Mouse (Mus musculus): ENCODE results near the gene Tti1.
"Not testable (repeated sequence)": the region's sequence is repeated elsewhere in the genome, so short reads cannot be mapped to it uniquely, and the experiment has no call there.

Tti1 gene

DNA sequence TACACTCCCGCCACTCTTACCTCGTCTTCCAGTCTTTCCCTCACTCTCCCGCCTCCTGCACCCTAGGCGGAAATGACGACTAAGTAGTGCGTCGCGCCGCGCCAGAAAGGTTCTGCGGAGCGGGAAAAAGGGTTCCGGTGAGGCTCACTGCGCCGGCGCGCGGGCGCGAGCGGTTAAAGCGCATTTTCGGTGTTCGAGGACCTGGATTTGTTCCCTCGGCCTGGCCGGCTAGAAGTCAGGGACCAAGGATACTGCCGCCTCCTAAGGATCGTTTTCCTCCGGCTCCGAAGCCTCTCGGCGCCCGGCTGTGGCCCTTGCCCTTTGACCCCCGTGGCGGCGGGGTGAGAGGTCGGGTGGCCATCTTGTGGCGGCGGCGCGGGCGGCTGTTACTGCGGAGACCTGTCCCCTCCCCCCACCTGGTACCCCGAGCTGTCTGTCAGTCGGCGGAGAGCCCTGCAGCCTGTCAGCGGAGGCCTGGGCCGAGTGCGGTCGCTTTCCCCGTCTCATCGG is at the start of gene Tti1, which contains the start of gene Rprd1b:
Gene Tti1, minus strand, starts transcription at position 80 of the 510 bp plus-strand sequence.
Gene Rprd1b, plus strand, starts transcription at position 144 of the 510 bp plus-strand sequence.
- no peak for DNase-seq (ENCODE audit: extremely low read depth, low read depth, low spot score)

- DNase-seq (ENCODE audit: extremely low read depth, low read depth, low spot score), result no peak
Measured at GRCm38 (mm10) chr2:158077981-158078380, 49.7 kb upstream of the Tti1 start.

GRCm38 (mm10) chr2:158076690-158077089 is 48.5 kb upstream of the Tti1 start:
- DNase-seq (ENCODE audit: extremely low read depth, low read depth, low spot score), result no peak

- no peak for DNase-seq (ENCODE audit: extremely low read depth, low read depth, low spot score)
Measured at GRCm38 (mm10) chr2:158074835-158075234, 46.6 kb upstream of the Tti1 start.

- DNase-seq (ENCODE audit: extremely low read depth, low read depth, low spot score), result no peak
Measured at GRCm38 (mm10) chr2:158071633-158071995, 43.4 kb upstream of the Tti1 start.

DNA sequence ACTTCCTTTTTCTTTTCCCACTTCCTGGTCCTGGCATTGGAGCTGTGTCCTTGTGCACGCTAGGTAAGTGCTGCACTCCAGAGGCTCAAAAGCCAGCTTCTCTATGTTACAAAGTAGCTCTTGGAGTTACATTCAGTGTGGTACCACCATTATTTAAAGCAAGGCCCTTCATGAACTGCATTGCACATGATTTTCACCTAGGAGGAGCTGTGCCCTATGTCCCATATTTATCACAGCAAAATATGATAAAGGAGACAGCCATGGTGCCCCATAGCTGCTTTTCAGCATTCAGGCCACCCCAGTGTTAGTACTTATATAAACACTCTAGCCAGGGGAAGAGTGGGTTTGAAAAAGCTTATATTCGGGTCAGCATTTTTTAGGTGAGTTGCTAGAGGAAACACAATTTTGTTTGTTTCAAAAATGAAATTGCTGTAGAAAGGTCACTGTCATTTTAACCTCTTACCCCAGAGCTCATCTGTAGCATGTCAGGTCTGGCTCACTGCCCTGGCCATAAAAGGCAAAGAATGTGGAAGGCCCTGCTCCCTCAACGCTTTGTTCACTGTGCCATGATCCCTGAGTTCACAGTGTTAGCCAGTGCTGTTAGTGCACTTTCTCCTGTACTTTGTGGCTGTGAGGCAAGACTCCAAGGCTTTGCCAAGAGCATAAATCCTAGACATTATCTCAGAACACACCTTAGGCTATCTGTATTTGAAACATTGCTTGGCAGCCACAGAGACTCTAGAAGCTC is 42.8 kb upstream of the Tti1 start:
- peak; percentile 90 for DNase-seq (ENCODE audit: extremely low read depth, low read depth, low spot score)

DNA sequence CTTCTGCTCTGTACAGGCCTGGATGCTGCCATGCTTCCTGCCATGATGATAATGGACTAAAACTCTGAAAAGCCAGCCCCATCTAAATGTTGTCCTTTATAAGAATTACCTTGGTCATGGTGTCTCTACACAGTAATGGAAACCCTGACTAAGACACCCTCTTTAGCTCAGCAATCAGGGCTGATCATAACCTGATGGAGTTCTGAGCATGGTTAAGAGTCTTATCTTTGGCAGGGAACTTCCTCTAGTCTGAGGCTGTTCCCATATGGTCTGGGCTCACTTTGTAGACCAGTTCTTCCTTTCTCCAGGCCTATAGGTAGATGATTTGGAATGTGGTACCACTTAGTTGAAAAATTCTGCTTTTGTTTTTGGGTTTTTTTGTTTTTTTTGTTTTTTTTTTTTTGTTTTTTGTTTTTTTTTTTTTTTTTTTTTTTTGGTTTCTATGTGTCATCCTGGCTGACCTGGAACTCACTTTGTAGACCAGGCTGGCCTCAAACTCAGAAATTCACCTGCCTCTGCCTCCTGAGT is 40.3 kb upstream of the Tti1 start:
- DNase-seq (ENCODE audit: extremely low read depth, low read depth, low spot score), result no peak

DNA sequence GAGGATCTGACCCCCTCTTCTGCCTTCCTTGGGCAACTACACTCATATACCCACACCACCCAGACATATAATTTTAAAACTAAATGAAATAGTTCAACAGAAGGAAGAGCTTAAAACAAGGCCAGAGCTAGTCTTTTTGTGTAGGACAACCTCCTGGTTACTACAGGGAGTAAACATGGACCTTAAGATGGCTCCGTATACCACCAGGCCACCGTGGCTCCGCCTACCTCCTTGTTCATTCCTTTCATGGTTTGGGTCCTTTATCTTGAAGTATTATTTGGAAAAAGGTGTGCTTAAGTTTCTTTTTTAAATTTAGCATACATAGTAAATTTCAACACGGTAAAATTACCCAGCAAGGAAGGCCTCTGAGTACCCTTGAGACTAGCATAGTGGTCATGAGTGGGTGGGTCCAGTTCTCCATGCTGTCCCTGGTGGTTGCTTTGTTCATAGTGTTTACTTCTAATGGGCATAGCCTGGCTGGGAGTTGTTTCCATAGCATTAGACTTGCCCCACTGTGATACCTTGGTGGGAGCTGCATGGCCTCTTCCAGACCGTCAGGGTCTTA is 39.1 kb upstream of the Tti1 start:
- DNase-seq (ENCODE audit: extremely low read depth, low read depth, low spot score), result no peak

GRCm38 (mm10) chr2:158066456-158066855 is 38.2 kb upstream of the Tti1 start:
- DNase-seq (ENCODE audit: extremely low read depth, low read depth, low spot score), result no peak

DNA sequence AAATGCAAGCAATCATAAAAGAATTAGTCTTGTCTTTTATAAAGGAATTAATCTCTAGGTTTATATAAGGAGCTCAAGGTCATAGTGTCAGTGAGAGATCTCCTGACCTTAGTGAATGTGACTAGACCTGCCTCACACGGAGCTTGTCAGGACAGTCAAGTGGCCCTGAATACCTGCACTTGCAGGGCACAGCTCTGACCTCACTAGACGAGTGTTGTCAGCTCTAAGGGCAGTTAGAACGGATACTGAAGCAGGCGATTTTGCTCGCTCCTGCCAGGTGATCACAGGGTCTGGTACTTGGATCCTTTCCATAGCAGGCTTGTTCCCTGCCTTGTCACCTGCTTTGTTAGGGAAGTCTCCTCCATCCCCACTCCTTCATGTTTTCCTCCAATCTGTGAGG is 36.8 kb upstream of the Tti1 start:
- DNase-seq (ENCODE audit: extremely low read depth, low read depth, low spot score), result no peak

DNA sequence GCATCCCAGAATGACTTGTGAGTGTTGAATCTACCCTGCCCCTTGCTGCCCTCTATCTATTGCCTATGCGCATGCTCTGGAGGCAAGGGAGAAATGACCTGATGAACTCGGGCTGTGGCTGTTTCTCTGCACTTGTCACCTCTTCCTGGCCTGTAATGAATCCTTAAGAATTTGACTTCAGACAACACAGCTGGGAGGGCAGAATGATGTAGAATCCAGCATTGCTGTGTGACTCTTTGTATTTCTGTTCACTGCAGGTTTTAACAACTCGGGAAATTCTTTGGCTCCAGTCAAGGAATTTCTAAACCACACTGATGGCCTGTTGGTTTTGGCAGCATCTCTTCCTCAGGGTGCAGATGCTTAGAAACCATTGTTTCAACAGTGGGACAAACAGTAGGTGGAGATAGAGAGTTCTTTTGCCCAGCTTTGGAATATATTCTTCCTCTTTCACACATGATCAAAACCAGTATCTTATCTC is 36.4 kb upstream of the Tti1 start:
- peak; percentile 82 for DNase-seq (ENCODE audit: extremely low read depth, low read depth, low spot score)

DNA sequence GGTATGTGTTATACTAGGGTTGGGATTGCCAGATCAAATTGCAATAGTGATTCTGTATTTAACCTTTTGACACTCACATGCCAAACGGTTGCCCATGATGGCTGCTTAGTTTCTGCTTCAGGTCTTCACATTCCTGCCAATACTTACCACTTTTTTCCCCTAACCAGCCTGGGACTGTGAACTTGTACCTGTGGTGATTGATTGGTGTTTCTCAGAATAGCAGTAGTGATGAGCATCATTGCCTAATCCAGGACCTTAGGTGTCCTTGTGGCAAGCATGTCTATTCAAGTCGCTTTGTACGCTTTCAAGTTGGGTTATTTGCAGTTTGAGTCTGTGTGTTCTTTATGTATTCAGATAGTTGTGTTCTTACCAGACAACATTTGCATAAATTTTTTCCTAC is 34.8 kb upstream of the Tti1 start:
- DNase-seq (ENCODE audit: extremely low read depth, low read depth, low spot score), result peak; percentile 95

DNA sequence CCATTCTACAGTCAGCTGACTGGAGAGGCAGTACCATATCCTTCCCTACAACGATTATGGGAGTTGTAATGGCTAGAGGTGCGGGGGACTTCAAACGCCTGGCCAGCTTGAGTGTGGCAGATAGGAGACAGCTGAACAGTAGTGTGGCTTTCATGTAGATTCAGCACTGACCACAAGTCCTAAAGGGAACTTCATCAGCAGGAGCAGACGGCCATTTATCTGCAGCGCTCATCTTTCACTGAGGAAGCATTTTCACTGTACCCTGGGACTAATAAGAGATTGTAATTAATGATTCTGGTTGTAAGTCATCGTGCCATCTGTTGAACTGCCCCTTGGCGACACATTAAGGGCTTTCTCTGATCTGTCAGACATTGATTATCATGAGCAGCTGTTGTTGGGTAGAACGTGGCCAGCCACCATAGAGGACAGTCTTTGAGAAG is 31.5 kb upstream of the Tti1 start:
- no peak for DNase-seq (ENCODE audit: extremely low read depth, low read depth, low spot score)

- no peak for DNase-seq (ENCODE audit: extremely low read depth, low read depth, low spot score)
Measured at GRCm38 (mm10) chr2:158058534-158058933, 30.3 kb upstream of the Tti1 start.

DNA sequence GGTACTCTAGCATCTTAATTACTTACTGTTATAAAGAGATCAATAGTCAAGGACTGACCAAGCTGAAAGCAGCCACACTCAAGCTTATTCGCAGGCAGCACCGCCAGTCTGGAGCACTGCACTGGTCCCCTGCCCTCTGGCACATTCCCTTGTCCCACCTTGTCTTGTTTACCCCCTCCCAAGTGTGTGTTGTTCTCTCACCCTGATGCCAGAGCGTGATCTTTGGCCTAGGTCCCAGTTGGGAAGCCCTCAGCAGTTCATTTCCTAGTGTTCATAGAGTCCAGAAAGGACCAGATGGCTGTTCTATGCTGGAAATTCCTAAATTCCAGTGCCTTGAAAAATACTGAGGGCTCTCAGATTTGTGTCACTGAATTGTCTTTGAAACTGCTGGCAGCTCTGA is 28.8 kb upstream of the Tti1 start:
- no peak for DNase-seq (ENCODE audit: extremely low read depth, low read depth, low spot score)

- not testable (repeated sequence) for DNase-seq (ENCODE audit: extremely low read depth, low read depth, low spot score)
Measured at GRCm38 (mm10) chr2:158055383-158055782, 27.1 kb upstream of the Tti1 start.

GRCm38 (mm10) chr2:158054596-158054995 is 26.4 kb upstream of the Tti1 start:
- DNase-seq (ENCODE audit: extremely low read depth, low read depth, low spot score), result no peak

DNA sequence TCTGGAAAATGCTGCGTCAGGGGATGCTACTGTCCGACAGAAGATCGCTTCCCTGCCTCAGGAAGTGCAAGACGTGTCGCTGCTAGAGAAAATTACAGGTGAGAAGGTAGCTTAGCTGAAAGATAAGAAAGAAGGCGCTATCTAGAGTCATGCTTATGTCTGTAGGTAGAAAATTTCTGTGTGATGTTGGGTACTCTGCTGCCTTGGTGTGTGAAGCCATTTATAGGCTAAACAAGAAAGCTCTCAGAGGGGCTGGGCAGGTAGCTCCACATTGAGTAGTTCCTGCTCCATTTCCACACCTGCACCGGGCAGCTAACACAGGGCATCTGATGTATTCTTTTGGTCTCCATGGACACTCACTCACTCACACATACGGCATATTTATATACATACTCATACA is 21.9 kb upstream of the Tti1 start:
- DNase-seq (ENCODE audit: extremely low read depth, low read depth, low spot score), result no peak

DNA sequence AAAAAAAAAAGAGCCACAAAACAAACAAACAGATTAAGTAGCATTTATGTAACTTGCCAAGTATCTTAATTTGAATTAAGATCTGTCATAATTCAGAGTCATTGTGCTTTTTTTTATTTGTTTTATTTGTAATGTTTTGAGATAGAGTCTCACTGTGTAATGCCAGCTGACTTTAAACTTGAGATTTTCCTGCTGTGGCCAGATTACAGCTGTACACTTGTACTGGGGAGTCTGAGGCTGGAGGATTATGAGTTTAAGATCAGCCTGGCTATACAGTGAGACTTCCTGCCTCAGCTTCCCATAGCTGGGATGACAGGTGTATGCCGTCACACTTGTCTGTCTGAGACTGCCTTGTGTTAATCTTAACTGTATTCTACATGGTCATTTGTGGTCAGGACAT is 20.5 kb upstream of the Tti1 start:
- no peak for DNase-seq (ENCODE audit: extremely low read depth, low read depth, low spot score)

DNA sequence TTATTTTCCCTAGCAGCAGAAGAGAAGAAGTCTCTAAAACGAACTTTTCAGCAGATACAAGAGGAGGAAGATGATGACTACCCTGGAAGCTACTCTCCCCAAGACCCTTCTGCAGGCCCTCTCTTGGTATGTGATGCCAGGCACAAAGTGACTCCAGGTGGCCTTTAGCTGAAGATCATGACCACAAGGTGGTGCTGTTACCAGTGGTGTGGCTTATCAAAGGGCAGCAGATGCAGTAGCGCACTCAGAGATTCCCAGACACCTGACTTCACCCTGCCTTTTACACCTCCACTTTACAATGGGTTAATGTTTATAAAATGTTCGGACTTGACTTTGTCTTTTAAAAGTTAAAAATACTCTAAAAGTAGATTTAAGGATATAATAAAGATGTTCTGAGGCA is 19.7 kb upstream of the Tti1 start:
- no peak for DNase-seq (ENCODE audit: extremely low read depth, low read depth, low spot score)

DNA sequence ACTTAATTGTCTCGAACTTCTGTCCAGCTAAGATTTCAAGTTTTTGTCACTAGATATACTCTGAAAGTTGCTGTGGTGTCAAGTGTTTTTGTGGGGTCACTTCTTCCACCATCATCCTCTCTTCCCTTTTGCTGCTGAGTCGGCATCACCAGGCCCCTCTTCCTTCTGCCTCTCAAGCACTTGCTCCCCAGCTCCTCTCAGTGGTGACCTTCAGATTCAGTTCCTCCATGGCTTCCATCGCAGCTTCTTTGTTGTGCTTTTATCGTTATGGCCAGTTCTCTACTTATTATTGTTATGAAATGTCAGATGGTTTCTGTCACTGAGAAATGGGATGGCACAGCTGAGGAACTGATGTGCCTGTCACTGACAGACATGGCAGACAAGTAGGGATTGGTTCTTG is 18.0 kb upstream of the Tti1 start:
- no peak for DNase-seq (ENCODE audit: extremely low read depth, low read depth, low spot score)

DNA sequence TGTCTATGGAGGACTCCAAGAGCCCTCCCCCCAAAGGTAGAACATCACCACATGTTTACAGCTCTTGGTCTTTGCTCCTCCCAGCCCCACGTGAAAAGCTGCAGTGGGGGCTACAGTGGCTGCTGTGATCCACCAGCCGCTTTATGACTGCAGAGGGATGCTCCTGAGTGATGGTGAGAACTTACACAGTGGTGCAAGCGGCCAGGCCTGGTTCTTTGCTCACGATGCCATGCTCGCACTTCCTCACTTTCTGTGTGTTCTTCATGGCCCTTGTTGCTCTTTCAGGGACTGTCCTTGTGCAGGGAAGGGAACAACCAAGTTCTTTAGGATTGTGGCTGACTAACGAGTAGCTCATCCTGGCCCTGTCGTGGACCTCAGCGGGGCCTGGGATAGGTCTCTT is 15.3 kb upstream of the Tti1 start:
- DNase-seq (ENCODE audit: extremely low read depth, low read depth, low spot score), result no peak
